Mouse (Mus musculus) embryonic fibroblast, embryonic 13.5 days (primary cell): ENCODE measurements around the gene Ccdc34.

Experiments
- CTCF ChIP-seq: IDR thresholded peaks from 2 replicates; pipeline ENCODE4 v1.5.1; 2011; ENCODE audit warnings: mild to moderate bottlenecking, control low read depth, low read length, moderate library complexity, borderline replicate concordance; ENCODE audit not compliant: insufficient read depth
- POLR2A ChIP-seq: IDR thresholded peaks from 2 replicates; pipeline ENCODE4 v1.6.1; 2011; ENCODE audit warnings: low read depth, mild to moderate bottlenecking, control low read depth, low read length, moderate library complexity

DNA sequence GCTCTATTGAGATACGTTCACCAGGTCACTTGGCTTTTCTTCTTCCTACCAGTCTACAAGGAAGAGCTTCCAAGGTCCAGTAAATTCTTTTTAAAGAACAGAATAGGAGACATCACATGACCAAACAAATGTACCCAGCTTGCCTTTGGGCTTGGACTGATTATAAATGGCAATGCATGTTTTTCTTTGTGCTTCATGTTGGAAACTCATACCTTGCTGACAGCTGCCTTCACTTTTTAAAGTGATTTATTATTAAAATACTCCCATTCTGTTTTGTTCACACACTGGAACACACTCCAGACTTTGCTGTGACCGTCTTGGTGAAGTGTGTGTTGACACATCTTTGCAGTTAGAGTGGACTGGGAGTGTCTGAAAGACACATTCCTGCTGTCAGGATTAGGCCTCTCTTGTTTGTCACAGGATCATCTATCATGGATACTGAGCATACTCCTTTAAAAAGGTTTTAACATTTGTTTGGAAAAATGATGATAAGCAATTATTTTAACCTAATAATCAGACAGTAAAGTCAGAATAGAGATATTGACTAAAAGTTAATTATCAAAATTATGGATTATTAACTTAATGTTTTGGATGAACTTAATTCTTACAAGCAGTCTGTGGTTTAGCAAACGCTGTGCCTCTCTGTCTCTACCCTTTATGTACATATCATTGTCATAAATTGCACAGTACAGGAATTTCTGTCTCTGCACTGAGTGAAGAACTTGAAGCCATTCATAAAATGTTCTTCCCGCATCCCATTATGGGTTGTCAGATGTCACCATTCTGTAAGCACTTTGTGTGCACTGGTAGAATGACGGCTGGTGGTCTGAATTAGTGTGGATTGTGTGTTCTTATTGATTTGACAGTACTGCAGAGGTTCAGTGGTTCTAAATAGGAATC is 25.5 kb downstream of the Ccdc34 start:
- TF ChIP-seq CTCF (no peak), POLR2A (no peak)
